Mouse (Mus musculus): Measurements from ENCODE around the gene Reep6. TPM values are rescaled to one million over a fixed set of nuclear protein-coding genes. Genes with fewer than 3 reads are reported as not detected.

The Reep6 gene
- polyA plus RNA-seq, 1 experiment from 2014 or later, result 3.2 TPM

- Histone ChIP-seq H3K36me3 (peaks cover 19% of the 10 kb centered on the region), H3K27ac (no peak overlapping the region), H3K4me2 (replicated peaks) (peak overlapping the region; percentile 96), H3K27me3 (peaks cover 40% of the 10 kb centered on the region), H3K4me3 (no peak overlapping the region; the same call in 1 of the 2 replicates), H3K4me1 (peaks cover 35% of the 10 kb centered on the region), H3K9ac (no peak overlapping the region), H3K9me3 (replicated peaks) (no peaks in the 10 kb centered on the region)
- 93% methylated on average over 21 of the region's 21 CpGs for WGBS
- ATAC-seq (ENCODE audit: low FRiP score), result no peak
These were observed 7.8 kb upstream of the Reep6 start for GRCm38 (mm10) chr10:80321670-80322581.

- ATAC-seq (ENCODE audit: low FRiP score), result no peak
- peaks cover 31% of the 10 kb centered on the region for H3K4me1 ChIP-seq
- H3K36me3 ChIP-seq, result peaks cover 10% of the 10 kb centered on the region
- H3K4me2 ChIP-seq (replicated peaks), result peak overlapping the region; percentile 96
- no peaks in the 10 kb centered on the region for H3K9me3 ChIP-seq (replicated peaks)
- H3K9ac ChIP-seq, result peak overlapping the region; percentile 60
- WGBS, result 8% methylated on average over 28 of the region's 28 CpGs
- H3K27me3 ChIP-seq, result peaks cover 37% of the 10 kb centered on the region
- no peak overlapping the region for H3K27ac ChIP-seq
- H3K4me3 ChIP-seq, result peak overlapping the region; percentile 40
These were observed 6.9 kb upstream of the Reep6 start for GRCm38 (mm10) chr10:80322811-80323211.

GRCm38 (mm10) chr10:80323261-80324119 lies 6.3 kb upstream of the Reep6 start:
- peaks cover 3% of the 10 kb centered on the region; the same call in 1 of the 2 replicates for H3K36me3 ChIP-seq
- H3K4me1 ChIP-seq, result peaks cover 31% of the 10 kb centered on the region
- peak; percentile 13 for ATAC-seq (ENCODE audit: low FRiP score)
- under 1% methylated on average over 46 of the region's 46 CpGs for WGBS
- H3K27ac ChIP-seq, result no peak overlapping the region
- H3K4me2 ChIP-seq (replicated peaks), result peak overlapping the region; percentile 96
- H3K27me3 ChIP-seq, result peaks cover 39% of the 10 kb centered on the region
- H3K4me3 ChIP-seq, result peak overlapping the region; percentile 40
- peak overlapping the region; percentile 60 for H3K9ac ChIP-seq
- H3K9me3 ChIP-seq (replicated peaks), result no peaks in the 10 kb centered on the region

GRCm38 (mm10) chr10:80324120-80325037 lies 5.4 kb upstream of the Reep6 start:
- peaks cover 27% of the 10 kb centered on the region for H3K4me1 ChIP-seq
- no peak for ATAC-seq (ENCODE audit: low FRiP score)
- H3K27me3 ChIP-seq, result peaks cover 39% of the 10 kb centered on the region
- 0 out of 2 replicates have a peak overlapping the region, but pooled peaks have one; percentile 96 for H3K4me2 ChIP-seq (replicated peaks)
- H3K36me3 ChIP-seq, result no peaks in the 10 kb centered on the region
- H3K9ac ChIP-seq, result no peak overlapping the region
- H3K9me3 ChIP-seq (replicated peaks), result no peaks in the 10 kb centered on the region
- H3K27ac ChIP-seq, result no peak overlapping the region
- H3K4me3 ChIP-seq, result no peak overlapping the region
- WGBS, result 78% methylated on average over 17 of the region's 17 CpGs

- H3K9me3 ChIP-seq (replicated peaks), result no peaks in the 10 kb centered on the region
- H3K9ac ChIP-seq, result no peak overlapping the region
- no peak for ATAC-seq (ENCODE audit: low FRiP score)
- no peak overlapping the region for H3K4me3 ChIP-seq
- peaks cover 39% of the 10 kb centered on the region for H3K27me3 ChIP-seq
- no peaks in the 10 kb centered on the region for H3K36me3 ChIP-seq
- H3K27ac ChIP-seq, result no peak overlapping the region
- H3K4me1 ChIP-seq, result peaks cover 22% of the 10 kb centered on the region
- 82% methylated on average over 21 of the region's 21 CpGs for whole genome bisulfite sequencing
- no peak overlapping the region for H3K4me2 ChIP-seq (replicated peaks)
These were observed 4.7 kb upstream of the Reep6 start for GRCm38 (mm10) chr10:80325045-80325444.

GRCm38 (mm10) chr10:80330084-80330483 lies 331 bp downstream of the Reep6 start:
- Histone ChIP-seq H3K27ac (0 out of 2 replicates have a peak overlapping the region, but pooled peaks have one; percentile 2), H3K9me3 (replicated peaks) (no peaks in the 10 kb centered on the region), H3K4me2 (replicated peaks) (peak overlapping the region; percentile 88), H3K36me3 (no peaks in the 10 kb centered on the region), H3K9ac (peak overlapping the region; percentile 59), H3K4me1 (peaks cover 15% of the 10 kb centered on the region), H3K4me3 (peak overlapping the region; percentile 46), H3K27me3 (peaks cover 38% of the 10 kb centered on the region)
- peak; percentile 26; the same call in 1 of the 2 replicates for ATAC-seq (ENCODE audit: low FRiP score)
- 1% methylated on average over 40 of the region's 41 CpGs for WGBS

GRCm38 (mm10) chr10:80330888-80331287 lies 1.1 kb downstream of the Reep6 start:
- H3K9ac ChIP-seq, result no peak overlapping the region

GRCm38 (mm10) chr10:80331636-80332524 lies 2.1 kb downstream of the Reep6 start:
- H3K4me3 ChIP-seq, result no peak overlapping the region
- no peak for ATAC-seq (ENCODE audit: low FRiP score)
- H3K27me3 ChIP-seq, result peaks cover 33% of the 10 kb centered on the region
- no peak overlapping the region for H3K27ac ChIP-seq
- H3K36me3 ChIP-seq, result no peaks in the 10 kb centered on the region
- H3K4me2 ChIP-seq (replicated peaks), result no peak overlapping the region
- no peak overlapping the region for H3K9ac ChIP-seq
- H3K9me3 ChIP-seq (replicated peaks), result no peaks in the 10 kb centered on the region
- H3K4me1 ChIP-seq, result peaks cover 15% of the 10 kb centered on the region
- WGBS, result 55% methylated on average over 10 of the region's 10 CpGs

More at GRCm38 (mm10) chr10:80330888-80331287, 1.1 kb downstream of the Reep6 start:
- Histone ChIP-seq H3K27ac (no peak overlapping the region), H3K4me2 (replicated peaks) (peak overlapping the region; percentile 88), H3K4me1 (peaks cover 15% of the 10 kb centered on the region), H3K9me3 (replicated peaks) (no peaks in the 10 kb centered on the region), H3K36me3 (no peaks in the 10 kb centered on the region), H3K4me3 (0 out of 2 replicates have a peak overlapping the region, but pooled peaks have one; percentile 46), H3K27me3 (peaks cover 38% of the 10 kb centered on the region)
- 69% methylated on average over 2 of the region's 2 CpGs for WGBS
- ATAC-seq (ENCODE audit: low FRiP score), result no peak

- no peak overlapping the region for H3K4me3 ChIP-seq
- H3K9me3 ChIP-seq (replicated peaks), result no peaks in the 10 kb centered on the region
- H3K27me3 ChIP-seq, result peaks cover 31% of the 10 kb centered on the region
- no peak for ATAC-seq (ENCODE audit: low FRiP score)
- 78% methylated on average over 5 of the region's 5 CpGs for WGBS
- H3K4me2 ChIP-seq (replicated peaks), result no peak overlapping the region
- no peak overlapping the region for H3K27ac ChIP-seq
- H3K4me1 ChIP-seq, result peaks cover 15% of the 10 kb centered on the region
- H3K36me3 ChIP-seq, result no peaks in the 10 kb centered on the region
- H3K9ac ChIP-seq, result no peak overlapping the region
These were observed 2.8 kb downstream of the Reep6 start for GRCm38 (mm10) chr10:80332525-80332989.

- no peak for ATAC-seq (ENCODE audit: low FRiP score)
- Histone ChIP-seq H3K4me2 (replicated peaks) (no peak overlapping the region), H3K27ac (no peak overlapping the region), H3K4me3 (no peak overlapping the region), H3K27me3 (peaks cover 35% of the 10 kb centered on the region), H3K4me1 (peaks cover 8% of the 10 kb centered on the region; the same call in 1 of the 2 replicates), H3K36me3 (no peaks in the 10 kb centered on the region), H3K9ac (no peak overlapping the region), H3K9me3 (replicated peaks) (no peaks in the 10 kb centered on the region)
- WGBS, result 88% methylated on average over 12 of the region's 12 CpGs
These were observed 6.5 kb downstream of the Reep6 start for GRCm38 (mm10) chr10:80336263-80336662.

Data from hindbrain, embryonic 12.5 days (tissue).